Mouse (Mus musculus) frontal cortex, postnatal 14 days (tissue): Measurements from ENCODE around the gene Spata2.

Experiments
- DNase-seq, 2 experiments: peaks; one replicate each; pipeline ENCODE4 v3.0.0; 2022; ENCODE audit warnings: low spot score in 2 of 2

Gene Spata2

DNA sequence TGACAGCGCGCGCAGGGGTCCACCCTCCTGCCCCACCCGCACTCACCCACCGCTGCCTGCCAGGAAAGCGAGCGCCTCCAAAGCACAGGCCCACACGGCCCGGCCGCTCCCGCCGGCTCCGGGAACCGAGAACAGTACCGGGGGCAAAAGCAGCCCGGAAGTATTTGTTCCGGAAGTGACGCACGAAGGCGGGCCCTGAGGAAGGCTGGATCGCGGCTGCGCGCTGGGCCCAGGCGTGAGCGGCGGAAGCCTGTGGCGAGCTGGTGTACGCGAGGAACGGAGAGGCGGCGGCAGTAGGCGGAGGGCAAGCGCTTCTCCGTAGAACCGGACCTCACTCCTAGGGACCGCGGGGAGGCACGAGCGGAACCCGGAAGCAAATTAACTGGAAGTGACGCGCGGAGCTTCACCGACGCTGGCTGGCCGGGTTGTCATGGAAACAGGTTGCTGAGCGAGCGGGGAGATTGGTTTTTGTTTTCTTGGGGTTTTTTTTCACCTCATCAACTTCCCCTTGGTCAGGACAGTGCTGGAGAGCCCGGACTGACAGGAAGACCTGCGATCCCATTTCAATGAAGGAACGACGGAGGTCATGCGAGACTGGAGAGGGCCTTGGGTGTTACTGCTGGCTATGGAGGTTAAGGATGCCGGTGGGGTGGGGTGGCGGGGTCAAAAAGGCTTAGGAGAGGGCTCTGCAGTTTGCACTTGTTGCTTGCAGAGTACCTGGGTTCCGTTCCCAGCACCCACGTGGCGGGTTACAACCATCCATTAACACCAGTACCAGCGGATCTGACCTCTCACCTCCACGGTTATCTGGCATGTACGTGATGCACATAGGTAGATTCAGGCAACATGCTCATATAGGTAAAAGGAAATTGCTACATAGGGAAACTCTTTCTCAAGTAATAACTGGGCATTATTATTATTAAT lies at the start of gene Spata2:
TSS of gene Spata2 (minus strand) at position 175 of the 924 bp plus-strand sequence.
- peak; percentile 88 to 89 for DNase-seq

DNA sequence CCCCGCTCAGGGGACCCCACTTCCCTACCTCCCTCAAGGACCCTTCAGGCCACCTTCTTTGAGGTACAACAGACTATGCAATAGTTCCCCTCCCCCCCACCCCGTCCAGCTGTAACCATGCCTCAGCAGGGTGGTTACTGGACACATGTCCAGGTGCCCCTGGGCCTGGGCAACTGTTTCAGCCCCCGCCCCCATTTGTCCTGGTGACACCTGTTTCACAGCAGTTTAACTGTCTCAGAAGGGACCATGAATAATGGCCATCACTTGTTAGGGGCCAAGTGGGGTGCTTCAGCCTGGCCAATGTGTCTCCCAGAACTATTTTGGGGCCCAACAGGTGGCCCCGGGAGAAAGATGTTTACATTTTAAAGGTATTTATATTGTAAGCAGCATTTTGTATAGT lies 49.7 kb upstream of the Spata2 start:
- no peak for DNase-seq

DNA sequence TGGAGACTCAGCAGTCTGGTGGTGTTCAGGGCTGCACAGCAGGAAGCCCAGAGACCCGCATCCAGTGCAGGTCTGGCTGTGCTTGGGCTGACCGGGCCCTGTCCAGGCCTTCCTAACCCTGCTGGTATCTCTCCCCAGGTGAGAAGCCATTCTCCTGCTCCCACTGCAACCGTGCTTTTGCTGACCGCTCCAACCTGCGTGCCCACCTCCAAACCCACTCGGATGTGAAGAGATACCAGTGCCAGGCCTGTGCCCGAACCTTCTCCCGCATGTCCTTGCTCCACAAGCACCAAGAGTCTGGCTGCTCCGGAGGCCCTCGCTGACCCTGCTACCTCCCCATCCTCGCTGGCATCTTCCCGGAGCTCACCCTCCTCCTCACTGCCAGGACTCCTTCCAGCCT lies 49.1 kb upstream of the Spata2 start:
- no peak for DNase-seq

- DNase-seq, result no peak
Measured at GRCm38 (mm10) chr2:167541324-167541723, 48.6 kb upstream of the Spata2 start.

GRCm38 (mm10) chr2:167540477-167541110 lies 47.9 kb upstream of the Spata2 start:
- DNase-seq, result no peak

DNA sequence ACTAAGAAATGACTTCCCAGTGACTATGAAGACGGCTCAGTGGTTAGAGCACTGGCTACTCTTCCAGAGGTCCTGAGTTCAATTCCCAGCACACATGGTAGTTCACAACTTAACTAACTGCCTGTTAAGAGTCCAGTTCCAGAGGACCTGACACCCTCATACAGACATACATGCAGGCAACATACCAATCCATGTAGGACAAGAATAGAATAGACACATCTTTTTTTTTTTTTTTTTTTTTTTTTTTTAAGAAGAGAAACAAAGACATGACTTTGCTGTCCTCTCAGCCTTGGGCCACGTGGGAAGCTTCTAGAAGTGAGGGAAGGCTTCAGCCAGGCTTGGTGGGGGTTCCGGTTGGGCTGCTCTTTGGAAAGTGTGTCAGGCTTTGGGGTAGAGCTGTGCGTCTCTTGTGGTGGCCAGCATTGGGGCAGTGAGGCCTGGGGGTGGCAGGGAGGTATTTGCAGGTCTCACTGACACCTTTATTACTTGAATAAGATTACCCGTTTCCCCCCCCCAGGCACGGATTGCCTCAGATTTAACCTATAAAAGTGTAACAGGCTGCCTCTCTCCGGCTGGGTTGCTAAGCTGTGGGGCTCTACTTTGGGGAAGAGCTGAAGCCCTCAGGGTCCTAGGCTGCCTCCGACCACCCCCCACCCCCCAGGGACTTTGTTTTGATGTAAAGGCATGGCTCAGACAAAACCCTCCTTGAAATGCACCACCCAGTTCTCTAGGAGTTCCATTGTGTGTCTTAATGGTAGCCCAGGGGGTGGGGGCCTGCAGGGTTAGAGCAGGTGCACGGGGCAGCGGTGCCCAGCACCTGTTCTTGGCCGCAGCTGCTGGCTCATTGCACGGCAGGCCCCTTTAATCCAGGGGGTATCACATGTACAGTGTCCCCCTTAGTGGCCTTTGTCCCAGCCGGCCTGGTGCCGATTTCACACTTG lies 47.1 kb upstream of the Spata2 start:
- no peak for DNase-seq

GRCm38 (mm10) chr2:167538671-167539306 lies 46.1 kb upstream of the Spata2 start:
- DNase-seq, result no peak

GRCm38 (mm10) chr2:167537476-167538297 lies 45.0 kb upstream of the Spata2 start, which contains the start of gene Snai1:
Snai1 (plus strand) TSS chr2:167538195.
- peak; percentile 66 to 70 for DNase-seq

- DNase-seq, result no peak
Measured at GRCm38 (mm10) chr2:167536320-167536945, 43.7 kb upstream of the Spata2 start.

DNA sequence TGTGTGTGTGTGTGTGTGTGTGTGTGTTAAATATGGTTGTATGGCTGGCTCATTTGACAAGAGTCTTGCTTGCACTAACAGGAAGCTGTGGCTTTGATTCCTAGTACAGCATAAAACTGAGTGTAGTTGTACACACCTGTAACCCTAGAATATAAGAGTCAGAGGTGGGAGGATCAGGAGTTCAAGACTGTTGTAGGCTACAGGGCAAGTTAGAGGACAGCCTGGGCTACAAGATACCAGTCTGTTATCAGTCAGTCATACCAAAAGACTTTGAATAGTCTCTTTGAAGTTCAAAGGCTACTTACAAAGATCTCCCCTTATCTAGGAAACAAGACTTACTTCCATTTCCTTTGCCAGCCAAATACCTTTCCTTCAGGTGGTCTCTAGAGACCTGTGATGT lies 41.2 kb upstream of the Spata2 start:
- no peak for DNase-seq

DNA sequence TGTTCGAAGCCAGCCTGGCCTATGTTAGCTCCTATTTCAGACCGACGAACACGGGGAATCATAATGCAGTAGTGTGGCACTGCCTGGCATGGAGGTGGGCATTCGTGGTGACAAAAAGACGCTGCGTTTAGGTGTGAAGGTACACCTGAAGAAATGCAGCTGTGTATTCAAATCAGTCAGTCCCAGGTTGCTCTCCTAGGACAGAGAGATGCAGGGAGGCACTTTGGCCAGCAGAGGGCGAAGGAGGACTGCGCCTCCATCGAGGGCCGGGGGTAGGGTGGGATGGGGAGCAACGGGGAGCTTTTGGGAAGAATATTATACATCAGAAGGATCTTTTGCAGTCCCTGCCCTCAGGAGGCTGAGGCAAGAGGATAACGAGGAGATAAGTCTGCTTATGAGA lies 39.4 kb upstream of the Spata2 start:
- DNase-seq, result peak in 1 of 2 experiments; percentile 32

- no peak for DNase-seq
Measured at GRCm38 (mm10) chr2:167530536-167530935, 37.8 kb upstream of the Spata2 start.

- no peak for DNase-seq
Measured at GRCm38 (mm10) chr2:167529935-167530513, 37.3 kb upstream of the Spata2 start.

GRCm38 (mm10) chr2:167528278-167528677 lies 35.6 kb upstream of the Spata2 start:
- DNase-seq, result no peak

DNA sequence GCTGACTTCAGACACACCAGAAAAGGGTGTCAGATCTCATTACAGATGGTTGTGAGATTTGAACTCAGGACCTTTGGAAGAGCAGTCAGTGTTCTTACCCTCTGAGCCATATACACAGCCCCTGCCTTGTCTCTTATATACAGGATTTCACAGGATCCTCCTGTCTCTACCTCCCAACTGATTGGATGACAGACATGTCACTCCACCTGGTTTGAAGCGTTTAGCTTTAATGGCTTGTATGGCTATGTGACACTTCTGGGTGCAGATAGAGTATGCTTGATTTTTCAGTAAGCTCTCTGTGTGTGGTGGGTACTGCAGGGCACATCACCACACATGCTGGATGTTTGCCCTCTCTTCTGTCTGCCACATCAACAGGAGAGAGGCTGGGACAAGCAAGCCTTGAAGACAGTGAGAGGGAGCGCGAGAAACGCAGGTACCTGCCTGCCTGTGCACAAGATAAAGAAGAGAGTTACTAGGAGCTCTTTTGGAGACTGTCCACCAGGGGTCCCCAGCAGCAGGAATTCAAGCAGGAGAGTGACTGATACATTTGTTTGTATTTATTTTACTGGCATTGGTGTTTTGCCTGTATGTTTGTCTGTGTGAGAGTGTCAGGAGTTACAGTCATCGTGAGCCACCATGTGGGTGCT lies 27.0 kb upstream of the Spata2 start:
- DNase-seq, result no peak

DNA sequence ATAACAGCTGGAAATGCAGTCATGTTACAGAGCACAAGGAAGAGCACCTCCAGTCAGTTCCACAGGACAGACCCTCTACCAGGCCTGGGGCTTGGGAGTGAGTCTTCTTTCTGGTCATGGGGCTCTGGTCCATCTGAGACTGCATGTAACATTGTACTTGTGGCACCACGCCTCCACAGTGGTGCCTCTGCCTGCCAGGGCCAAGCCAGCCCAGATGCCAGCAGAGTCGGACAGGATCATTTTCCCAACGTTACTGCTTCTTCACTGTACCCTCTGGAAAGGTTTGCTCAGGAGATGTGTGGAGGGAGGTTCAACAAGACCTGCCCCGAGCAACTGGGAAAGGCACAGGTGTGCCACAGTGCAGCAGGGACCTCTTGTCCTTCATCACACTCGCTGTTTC lies 23.0 kb upstream of the Spata2 start:
- no peak for DNase-seq

DNA sequence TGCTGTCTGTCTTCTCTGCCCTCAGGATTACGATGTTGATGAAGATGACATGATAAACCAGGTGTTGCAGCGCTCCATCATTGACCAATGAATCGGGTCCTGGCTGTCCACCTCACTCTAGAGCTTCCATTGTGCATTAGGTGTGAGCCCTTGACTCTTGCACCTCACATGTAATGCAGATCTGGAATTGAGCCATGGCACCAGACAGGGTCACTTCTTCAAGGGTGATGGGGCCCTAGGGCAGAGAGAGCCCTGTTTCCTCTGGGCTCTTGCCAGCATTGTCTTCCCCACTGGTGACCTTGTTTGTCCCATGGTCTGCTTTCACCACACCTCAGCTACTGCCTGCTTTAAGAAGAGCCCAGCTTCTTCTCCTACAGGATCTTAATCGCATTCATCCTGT lies 22.0 kb upstream of the Spata2 start:
- no peak for DNase-seq

DNA sequence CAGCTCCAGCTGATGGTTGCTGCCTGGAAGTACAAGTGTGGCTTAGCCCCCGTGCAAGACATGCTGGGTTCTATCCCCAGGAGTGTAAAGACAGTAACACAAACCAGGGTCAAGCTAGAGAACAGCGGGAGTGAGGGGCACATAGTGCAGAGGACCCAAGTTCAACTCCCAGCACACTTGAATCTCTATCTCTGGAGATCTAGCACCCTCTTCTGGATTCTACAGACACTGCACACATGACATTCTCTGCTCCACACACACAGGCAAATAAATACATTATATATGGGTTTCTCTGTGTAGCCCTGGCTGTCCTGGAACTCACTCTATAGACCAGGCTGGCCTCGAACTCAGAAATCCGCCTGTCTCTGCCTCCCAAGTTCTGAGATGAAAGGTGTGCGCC lies 20.3 kb upstream of the Spata2 start:
- DNase-seq, result no peak

GRCm38 (mm10) chr2:167512365-167512764 lies 19.7 kb upstream of the Spata2 start:
- DNase-seq, result no peak
